Mouse (Mus musculus): Measurements from ENCODE around the gene Lix1l.

GRCm38 (mm10) chr3:96598156-96599068, 2.5 kb upstream of the Lix1l start:
- TF ChIP-seq POLR2A (IDR thresholded peaks at IDR 0.05; ENCODE audit: insufficient read depth, low read depth, low read length), result peak; percentile 89
- TF ChIP-seq CTCF (IDR thresholded peaks at IDR 0.05), result no peak
- TF ChIP-seq EP300 (IDR thresholded peaks at IDR 0.05; ENCODE audit: insufficient read depth, low read depth, low read length), result no peak

All from heart, adult 2 months (tissue).